Mouse (Mus musculus): ENCODE measurements at regions not wholly inside any gene's neighbourhood (a gene's known extent, or its start where the extent isn't known, plus 50 kb on each side); places are given as distances from the start of the nearest gene placed in this dataset.

- TF ChIP-seq CTCF (IDR thresholded peaks at IDR 0.05; ENCODE audit: low read depth) = no peak
- no peak for TF ChIP-seq EP300 (IDR thresholded peaks at IDR 0.05; ENCODE audit: low read depth)
Observed at GRCm38 (mm10) chr10:19139234-19139633, 123.8 kb upstream of the Tnfaip3 start.
